Mouse (Mus musculus): ENCODE results near the gene Vat1.
"Not testable (repeated sequence)": the region's sequence is repeated elsewhere in the genome, so short reads cannot be mapped to it uniquely, and the experiment has no call there.

GRCm38 (mm10) chr11:101473686-101474085, 7.7 kb upstream of the Vat1 start:
- not testable (repeated sequence) for TF ChIP-seq CTCF (IDR thresholded peaks at IDR 0.05; ENCODE audit: borderline replicate concordance, extremely low read depth, insufficient read depth, insufficient read length); POLR2A (IDR thresholded peaks at IDR 0.05; ENCODE audit: borderline replicate concordance, extremely low read depth, insufficient read depth, insufficient read length, poor library complexity, severe bottlenecking)

All from brain, embryonic 14.5 days (tissue).